Mouse (Mus musculus): ENCODE results near the gene Crisp2.

- TF ChIP-seq CTCF (IDR thresholded peaks at IDR 0.05; ENCODE audit: low read depth, low read length) (no peak), GATA2 (IDR thresholded peaks at IDR 0.05; ENCODE audit: borderline replicate concordance, low read depth, low read length) (no peak), POLR2AphosphoS5 (IDR thresholded peaks at IDR 0.05; ENCODE audit: insufficient replicate concordance, low read depth, low read length) (no peak)
Observed at GRCm38 (mm10) chr17:40810934-40811333, 4.1 kb upstream of the Crisp2 start, which contains the start of gene Rhag.
